Mouse (Mus musculus) heart, embryonic 13.5 days (tissue): Measurements from ENCODE around the gene Pam16. TPM values are rescaled to one million over a fixed set of nuclear protein-coding genes. Genes with fewer than 3 reads are reported as not detected.
A peak's percentile ranks its signal among the peaks of the same experiment; 100 is the strongest.

Experiments
- ATAC-seq: fragments of 200-750 bp; cut with Nextera tagmentation; 2 replicates; pipeline ENCODE4 v1.8.0; 2017; ENCODE audit warnings: moderate TSS enrichment; ENCODE audit not compliant: insufficient number of reproducible peaks, low FRiP score, low TSS enrichment; ENCODE audit errors: extremely low read depth
- H3K27ac ChIP-seq: fragments of 300-500 bp; sonication (generic); replicated peaks from 2 replicates; pipeline ENCODE4 v1.5.1; 2015; ENCODE audit warnings: moderate library complexity, mild to moderate bottlenecking, inconsistent platforms
- H3K27me3 ChIP-seq: fragments of 300-500 bp; sonication (generic); replicated peaks from 2 replicates; pipeline ENCODE4 v1.6.1; 2015; ENCODE audit warnings: mild to moderate bottlenecking, inconsistent platforms
- H3K36me3 ChIP-seq: fragments of 300-500 bp; sonication (generic); 2 replicates; pipeline ENCODE4 v1.6.1; 2015; ENCODE audit warnings: mild to moderate bottlenecking, inconsistent platforms
- H3K4me1 ChIP-seq: fragments of 300-500 bp; sonication (generic); 2 replicates; pipeline ENCODE4 v1.6.1; 2015; ENCODE audit warnings: inconsistent platforms
- H3K4me2 ChIP-seq: fragments of 300-500 bp; sonication (generic); 2 replicates; pipeline ENCODE4 v1.6.1; 2015; ENCODE audit warnings: inconsistent platforms, mild to moderate bottlenecking, moderate library complexity
- H3K4me3 ChIP-seq: fragments of 300-500 bp; sonication (generic); 2 replicates; pipeline ENCODE4 v1.5.1; 2015; ENCODE audit warnings: moderate library complexity, mild to moderate bottlenecking, inconsistent platforms
- H3K9ac ChIP-seq: fragments of 300-500 bp; sonication (generic); 2 replicates; pipeline ENCODE4 v1.6.1; 2015; ENCODE audit warnings: inconsistent platforms, mild to moderate bottlenecking, moderate library complexity
- H3K9me3 ChIP-seq: fragments of 300-500 bp; sonication (generic); 2 replicates; pipeline ENCODE4 v1.6.1; 2016; ENCODE audit warnings: inconsistent platforms
- WGBS: fragments of 180-500 bp; shearing (Covaris S2); methylation state at CpG from one replicate; pipeline ENCODE4 v1.1.7; 2015; ENCODE audit warnings: mixed read lengths; 5-methylcytosine and 5-hydroxymethylcytosine counted together
- polyA plus RNA-seq: library from polyadenylated mRNA; unstranded; fragments of >200 nt; fragmentation: Nextera tagmentation; extraction: Ambion mirVana; gene quantifications from 2 replicates; pipeline ENCODE4 v1.2.1, GENCODE M21; 2015

Gene Pam16
- polyA plus RNA-seq, 1 experiment from 2014 or later: 136 TPM

DNA sequence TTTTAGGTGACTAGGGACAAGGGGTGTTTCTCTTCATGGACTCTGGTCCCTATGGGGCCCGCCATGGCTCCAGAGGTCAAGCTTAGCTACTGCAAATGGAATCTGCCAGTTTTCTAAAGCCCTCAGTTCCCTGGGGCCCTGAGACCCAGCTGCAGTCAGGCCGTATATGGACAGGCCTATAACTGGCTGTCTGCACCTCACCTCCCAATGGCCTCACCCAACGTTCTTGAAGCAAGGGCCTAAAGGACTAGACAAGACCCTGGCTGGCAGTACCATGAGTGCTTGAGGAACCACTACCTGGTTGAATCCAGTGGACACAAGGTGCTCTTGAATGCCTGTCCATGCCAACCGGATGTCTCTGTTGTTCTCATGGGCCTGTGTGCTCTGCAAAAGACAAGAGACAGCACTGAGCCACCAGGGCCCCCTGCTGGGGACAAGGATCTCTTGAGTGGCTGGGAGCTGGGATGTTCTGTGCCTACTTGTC is 30.5 kb upstream of the Pam16 start:
- H3K27ac ChIP-seq: peak overlapping the region; percentile 88
- no peak for ATAC-seq
- WGBS: 41% methylated on average over 4 of the region's 4 CpGs
- H3K4me3 ChIP-seq: no peak overlapping the region
- H3K9ac ChIP-seq: peak overlapping the region; percentile 65
- 0 out of 2 replicates have a peak overlapping the region, but pooled peaks have one; percentile 12 for H3K4me2 ChIP-seq
- H3K36me3 ChIP-seq: peaks cover 57% of the 10 kb centered on the region
- H3K4me1 ChIP-seq: peaks cover 88% of the 10 kb centered on the region
- no peaks in the 10 kb centered on the region for H3K27me3 ChIP-seq
- no peaks in the 10 kb centered on the region for H3K9me3 ChIP-seq

DNA sequence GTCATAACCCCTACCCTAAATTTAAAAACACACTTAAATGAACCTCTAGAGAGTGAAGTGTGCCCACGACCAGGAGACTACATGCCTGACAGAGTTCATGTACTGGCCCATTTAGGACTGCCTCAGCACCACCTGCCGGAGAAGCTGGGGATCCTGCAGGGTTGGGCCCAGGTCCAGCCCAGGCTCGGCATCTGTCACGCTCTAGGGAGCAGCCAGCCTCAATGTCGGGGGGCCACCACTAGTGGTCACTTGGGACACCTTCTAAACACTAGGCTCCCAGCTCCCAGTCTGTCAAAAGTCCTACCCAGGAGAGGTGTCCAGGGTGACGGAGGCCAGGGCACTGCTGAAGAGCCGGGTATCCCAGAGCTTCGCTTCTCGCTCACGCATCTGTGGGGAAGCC is 29.9 kb upstream of the Pam16 start:
- peak overlapping the region; percentile 88 for H3K27ac ChIP-seq
- WGBS: 70% methylated on average over 10 of the region's 10 CpGs
- peaks cover 86% of the 10 kb centered on the region for H3K4me1 ChIP-seq
- no peak overlapping the region for H3K4me3 ChIP-seq
- H3K36me3 ChIP-seq: peaks cover 60% of the 10 kb centered on the region
- peak overlapping the region; percentile 0; the same call in 1 of the 2 replicates for H3K9ac ChIP-seq
- ATAC-seq: no peak
- no peaks in the 10 kb centered on the region for H3K9me3 ChIP-seq
- no peak overlapping the region for H3K4me2 ChIP-seq
- no peaks in the 10 kb centered on the region for H3K27me3 ChIP-seq

DNA sequence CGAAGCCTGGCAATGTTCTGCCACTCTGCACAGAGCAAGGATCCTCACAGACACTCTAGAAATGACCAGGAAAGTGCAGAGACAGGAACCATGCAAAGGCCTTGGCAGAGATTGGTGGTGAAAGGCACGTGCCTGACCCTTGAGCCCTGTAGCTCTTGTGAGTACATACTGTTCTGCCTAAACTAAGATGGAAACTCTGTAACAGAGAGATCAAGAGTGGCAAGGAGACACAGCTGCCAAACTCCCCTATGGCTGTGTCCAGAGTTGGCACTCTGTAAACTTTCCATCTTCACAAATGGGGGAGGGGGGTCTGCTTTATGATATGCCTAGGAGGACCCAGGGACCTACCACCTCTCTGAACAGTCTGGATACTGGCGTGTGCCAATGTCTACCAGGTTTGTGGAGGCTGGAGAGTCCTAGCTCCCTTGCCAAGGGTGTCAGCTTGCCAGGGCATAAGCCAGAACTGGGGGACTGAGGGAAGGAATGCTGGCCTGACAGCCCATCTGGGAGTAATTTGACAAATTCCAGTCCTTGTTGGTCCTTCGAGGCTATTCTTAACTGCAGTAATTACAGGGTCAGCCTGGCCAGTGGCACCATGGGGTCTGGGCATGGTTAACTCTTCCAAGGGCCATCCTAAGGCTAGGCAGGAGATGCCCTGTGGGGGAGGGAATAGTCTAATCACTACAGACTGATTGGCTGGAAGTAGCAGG is 28.1 kb upstream of the Pam16 start:
- no peak for ATAC-seq
- Histone ChIP-seq H3K9ac (peak overlapping the region; percentile 25; the same call in 1 of the 2 replicates), H3K4me1 (peaks cover 76% of the 10 kb centered on the region), H3K4me3 (no peak overlapping the region), H3K27ac (peak overlapping the region; percentile 55), H3K9me3 (no peaks in the 10 kb centered on the region), H3K4me2 (no peak overlapping the region), H3K27me3 (no peaks in the 10 kb centered on the region), H3K36me3 (peaks cover 78% of the 10 kb centered on the region)
- 49% methylated on average over 4 of the region's 4 CpGs for WGBS

DNA sequence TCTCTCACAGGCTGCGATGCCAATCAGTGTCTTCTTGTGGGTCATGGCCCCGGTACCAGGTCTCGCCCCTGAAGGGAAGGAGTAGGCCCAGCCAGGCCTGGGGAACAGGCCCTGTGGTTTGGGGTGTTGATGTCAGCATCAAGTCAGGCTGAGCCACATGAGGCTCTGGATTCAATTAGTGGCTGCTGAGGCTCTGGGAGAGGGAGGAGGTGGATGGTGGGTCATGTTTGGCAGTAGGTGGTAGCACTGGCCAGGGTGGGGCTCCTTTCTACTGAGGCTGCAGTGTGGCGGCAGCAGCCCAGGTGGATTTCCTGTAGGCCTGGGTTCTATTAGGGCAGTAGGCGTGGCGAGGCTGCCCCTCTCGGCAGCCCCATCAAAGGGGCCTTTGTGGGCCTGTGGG is 26.8 kb upstream of the Pam16 start:
- Histone ChIP-seq H3K9me3 (no peaks in the 10 kb centered on the region), H3K27ac (peak overlapping the region; percentile 55), H3K9ac (peak overlapping the region; percentile 47; the same call in 1 of the 2 replicates), H3K4me3 (no peak overlapping the region), H3K27me3 (no peaks in the 10 kb centered on the region), H3K4me1 (peaks cover 78% of the 10 kb centered on the region), H3K36me3 (peaks cover 78% of the 10 kb centered on the region), H3K4me2 (no peak overlapping the region)
- no peak for ATAC-seq
- WGBS: 73% methylated on average over 7 of the region's 7 CpGs

DNA sequence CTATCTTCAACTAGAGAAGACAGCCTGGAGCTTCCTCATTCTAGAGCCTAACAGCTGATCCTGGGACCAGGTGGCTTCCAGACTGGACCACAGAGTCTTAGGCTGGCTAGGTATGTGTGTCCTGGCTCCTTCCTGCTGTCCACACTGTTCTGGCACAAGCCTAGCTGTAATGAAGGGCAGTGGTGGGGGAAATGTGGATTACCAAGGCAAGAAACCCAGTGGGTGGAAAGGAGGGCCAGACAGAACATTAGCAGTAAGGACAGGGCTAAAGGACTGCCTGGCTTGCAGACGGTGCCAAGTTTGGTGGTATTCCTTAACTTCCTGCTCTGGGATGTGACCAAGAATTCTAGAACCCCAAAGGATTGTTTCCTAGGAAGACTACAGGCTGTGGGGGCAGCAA is 26.3 kb upstream of the Pam16 start:
- no peak for ATAC-seq
- H3K4me2 ChIP-seq: no peak overlapping the region
- H3K27me3 ChIP-seq: no peaks in the 10 kb centered on the region
- H3K9me3 ChIP-seq: no peaks in the 10 kb centered on the region
- WGBS: 77% methylated on average over 1 of the region's 1 CpGs
- peaks cover 78% of the 10 kb centered on the region for H3K4me1 ChIP-seq
- peak overlapping the region; percentile 47; the same call in 1 of the 2 replicates for H3K9ac ChIP-seq
- no peak overlapping the region for H3K4me3 ChIP-seq
- peaks cover 83% of the 10 kb centered on the region for H3K36me3 ChIP-seq
- peak overlapping the region; percentile 55 for H3K27ac ChIP-seq

DNA sequence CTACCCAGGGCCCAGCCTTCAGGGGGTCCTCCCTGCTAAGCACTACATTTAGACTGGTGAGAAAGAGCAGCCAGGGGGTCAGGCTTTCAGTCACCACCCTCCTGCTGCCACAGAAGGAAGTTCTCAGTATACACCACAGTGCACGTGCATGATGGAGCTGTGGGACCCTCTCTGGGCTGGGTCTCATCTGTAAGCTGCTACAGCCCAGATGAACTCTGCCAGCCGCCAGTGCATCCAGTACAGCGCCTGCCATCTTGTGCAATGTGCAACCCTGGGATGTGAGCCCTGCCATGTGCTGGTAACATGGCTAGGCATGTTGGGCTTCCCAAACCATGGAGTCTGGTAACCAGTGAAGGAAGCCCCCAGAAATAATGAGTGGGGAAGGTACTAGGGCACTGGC is 25.4 kb upstream of the Pam16 start:
- Histone ChIP-seq H3K4me2 (no peak overlapping the region), H3K4me1 (peaks cover 78% of the 10 kb centered on the region), H3K27me3 (no peaks in the 10 kb centered on the region), H3K36me3 (peaks cover 84% of the 10 kb centered on the region), H3K27ac (no peak overlapping the region), H3K9ac (no peak overlapping the region), H3K4me3 (no peak overlapping the region), H3K9me3 (no peaks in the 10 kb centered on the region)
- WGBS: 83% methylated on average over 3 of the region's 3 CpGs
- no peak for ATAC-seq

DNA sequence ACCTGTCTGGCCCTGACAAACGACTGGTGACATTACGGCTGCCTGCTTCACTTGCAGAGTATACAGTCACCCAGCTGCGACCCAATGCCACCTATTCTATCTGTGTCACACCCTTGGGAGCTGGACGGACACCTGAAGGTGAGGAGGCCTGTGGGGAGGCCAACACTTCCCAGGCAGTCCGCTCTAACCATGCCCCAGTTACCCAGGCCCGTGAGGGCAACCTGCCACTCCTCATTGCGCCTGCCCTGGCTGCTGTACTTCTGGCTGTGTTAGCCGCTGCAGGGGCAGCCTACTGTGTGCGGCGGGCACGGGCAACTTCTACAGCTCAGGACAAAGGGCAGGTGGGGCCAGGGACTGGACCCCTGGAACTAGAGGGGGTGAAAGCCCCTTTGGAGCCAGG is 24.9 kb upstream of the Pam16 start:
- ATAC-seq: no peak
- peaks cover 81% of the 10 kb centered on the region for H3K36me3 ChIP-seq
- peaks cover 78% of the 10 kb centered on the region for H3K4me1 ChIP-seq

DNA sequence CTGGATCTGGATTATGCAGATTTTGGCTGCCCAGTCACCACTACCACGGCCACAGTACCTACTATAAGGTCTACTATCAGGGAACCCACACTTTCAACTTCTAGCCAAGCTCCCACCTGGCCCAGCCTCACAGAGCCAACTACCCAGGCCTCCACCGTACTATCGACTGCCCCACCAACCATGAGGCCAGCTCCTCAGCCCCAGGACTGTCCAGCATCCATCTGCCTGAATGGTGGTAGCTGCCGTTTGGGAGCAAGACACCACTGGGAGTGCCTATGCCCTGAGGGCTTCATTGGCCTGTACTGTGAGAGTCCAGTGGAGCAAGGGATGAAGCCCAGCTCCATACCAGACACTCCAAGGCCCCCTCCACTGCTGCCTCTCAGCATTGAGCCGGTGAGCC is 24.4 kb upstream of the Pam16 start:
- WGBS: 91% methylated on average over 5 of the region's 5 CpGs
- no peak overlapping the region for H3K27ac ChIP-seq
- no peak overlapping the region for H3K4me2 ChIP-seq
- no peaks in the 10 kb centered on the region for H3K9me3 ChIP-seq
- no peak overlapping the region for H3K4me3 ChIP-seq
- no peak for ATAC-seq
- H3K4me1 ChIP-seq: peaks cover 78% of the 10 kb centered on the region
- H3K27me3 ChIP-seq: no peaks in the 10 kb centered on the region
- peaks cover 76% of the 10 kb centered on the region for H3K36me3 ChIP-seq
- H3K9ac ChIP-seq: no peak overlapping the region

More for the DNA sequence above, 24.9 kb upstream of the Pam16 start:
- Histone ChIP-seq H3K27me3 (no peaks in the 10 kb centered on the region), H3K4me3 (no peak overlapping the region), H3K4me2 (no peak overlapping the region), H3K27ac (no peak overlapping the region), H3K9ac (no peak overlapping the region), H3K9me3 (no peaks in the 10 kb centered on the region)
- WGBS: 85% methylated on average over 11 of the region's 11 CpGs

DNA sequence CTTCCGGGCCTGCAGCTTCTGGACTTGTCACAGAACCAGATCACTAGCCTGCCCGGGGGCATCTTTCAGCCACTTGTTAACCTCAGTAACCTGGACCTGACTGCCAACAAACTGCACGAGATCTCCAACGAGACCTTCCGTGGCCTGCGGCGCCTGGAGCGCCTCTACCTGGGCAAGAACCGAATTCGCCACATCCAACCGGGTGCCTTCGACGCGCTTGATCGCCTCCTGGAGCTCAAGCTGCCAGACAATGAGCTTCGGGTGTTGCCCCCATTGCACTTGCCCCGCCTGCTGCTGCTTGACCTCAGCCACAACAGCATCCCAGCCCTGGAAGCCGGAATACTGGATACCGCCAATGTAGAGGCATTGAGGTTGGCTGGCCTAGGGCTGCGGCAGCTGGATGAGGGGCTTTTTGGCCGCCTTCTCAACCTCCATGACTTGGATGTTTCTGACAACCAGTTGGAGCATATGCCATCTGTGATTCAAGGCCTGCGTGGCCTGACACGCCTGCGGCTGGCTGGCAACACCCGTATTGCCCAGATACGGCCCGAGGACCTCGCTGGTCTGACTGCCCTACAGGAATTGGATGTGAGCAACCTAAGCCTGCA is 23.7 kb upstream of the Pam16 start:
- Histone ChIP-seq H3K36me3 (peaks cover 69% of the 10 kb centered on the region), H3K4me1 (peaks cover 79% of the 10 kb centered on the region), H3K9ac (peak overlapping the region; percentile 72; the same call in 1 of the 2 replicates), H3K9me3 (no peaks in the 10 kb centered on the region), H3K27ac (no peak overlapping the region), H3K4me2 (no peak overlapping the region), H3K27me3 (no peaks in the 10 kb centered on the region), H3K4me3 (no peak overlapping the region)
- 88% methylated on average over 28 of the region's 28 CpGs for WGBS
- no peak for ATAC-seq

DNA sequence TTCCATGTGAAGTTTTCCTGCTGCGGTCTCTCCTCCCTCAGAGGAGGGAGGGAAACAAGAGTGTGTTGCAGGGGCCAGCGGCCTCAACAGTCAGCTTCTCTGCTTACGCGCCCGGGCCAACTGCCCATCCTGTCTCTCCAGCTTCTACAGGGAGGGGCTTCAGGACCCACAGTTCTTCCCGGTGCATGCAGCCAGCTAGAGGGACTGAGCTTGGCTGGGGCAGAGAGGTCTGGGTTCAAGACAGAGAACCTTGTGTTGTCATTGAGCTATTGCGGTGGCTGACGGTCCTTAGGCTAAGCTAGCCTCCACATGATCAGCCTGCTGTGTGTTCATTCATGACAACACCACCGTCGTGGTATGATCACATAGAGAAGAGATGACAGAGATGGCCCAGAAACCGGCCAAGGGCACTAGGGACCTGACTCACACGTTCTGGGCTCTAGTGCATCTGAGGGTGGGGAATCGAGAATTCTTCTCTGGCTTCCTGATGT is 22.9 kb upstream of the Pam16 start:
- H3K4me3 ChIP-seq: no peak overlapping the region
- ATAC-seq: no peak
- no peaks in the 10 kb centered on the region for H3K27me3 ChIP-seq
- H3K36me3 ChIP-seq: peaks cover 65% of the 10 kb centered on the region
- H3K9me3 ChIP-seq: no peaks in the 10 kb centered on the region
- H3K4me1 ChIP-seq: peaks cover 79% of the 10 kb centered on the region
- H3K27ac ChIP-seq: peak overlapping the region; percentile 78
- peak overlapping the region; percentile 72 for H3K9ac ChIP-seq
- WGBS: 48% methylated on average over 13 of the region's 13 CpGs
- peak overlapping the region; percentile 42 for H3K4me2 ChIP-seq

DNA sequence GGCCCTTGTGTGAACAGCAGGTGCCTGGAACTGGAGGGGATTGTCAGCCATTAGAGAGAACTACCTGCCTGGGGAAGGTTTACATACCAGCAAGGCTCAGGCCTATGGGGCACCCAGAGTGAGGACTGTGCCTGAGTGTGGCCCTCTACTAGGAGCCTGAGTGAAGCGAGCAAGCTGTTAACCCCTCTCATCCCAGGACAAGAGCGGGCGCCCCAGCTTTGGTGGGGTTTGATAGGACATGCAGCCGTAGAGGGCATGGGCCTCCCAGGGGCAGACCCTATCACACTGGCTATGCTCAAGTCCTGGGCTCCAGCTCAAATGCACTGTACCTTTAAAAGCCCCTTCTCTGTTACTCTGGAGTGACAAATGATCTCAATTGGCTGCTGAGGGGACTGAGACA is 22.0 kb upstream of the Pam16 start:
- no peaks in the 10 kb centered on the region for H3K27me3 ChIP-seq
- peaks cover 57% of the 10 kb centered on the region for H3K36me3 ChIP-seq
- peaks cover 79% of the 10 kb centered on the region for H3K4me1 ChIP-seq
- H3K9me3 ChIP-seq: no peaks in the 10 kb centered on the region
- peak overlapping the region; percentile 72 for H3K9ac ChIP-seq
- H3K27ac ChIP-seq: peak overlapping the region; percentile 78
- peak overlapping the region; percentile 42 for H3K4me2 ChIP-seq
- ATAC-seq: no peak
- no peak overlapping the region for H3K4me3 ChIP-seq
- 48% methylated on average over 4 of the region's 4 CpGs for WGBS
